Mouse (Mus musculus) kidney, adult 2 months (tissue): ENCODE data around the gene Npw.
"Not testable (repeated sequence)": the region's sequence is repeated elsewhere in the genome, so short reads cannot be mapped to it uniquely, and the experiment has no call there.

Experiments used
- CTCF ChIP-seq: fragments of 200-500 bp; conservative IDR thresholded peaks from 2 replicates; pipeline ENCODE4 v1.5.1; 2011; ENCODE audit warnings: low read depth, mild to moderate bottlenecking, control low read depth, low read length, moderate library complexity, mixed read lengths; ENCODE audit not compliant: insufficient read depth, insufficient read length
- POLR2A ChIP-seq: fragments of 200-500 bp; IDR thresholded peaks from one replicate; pipeline ENCODE4 v1.6.1; 2011; ENCODE audit warnings: low read depth, low read length, control low read depth

GRCm38 (mm10) chr17:24669214-24669544 is 10.9 kb upstream of the Npw start:
- not testable (repeated sequence) for TF ChIP-seq CTCF, POLR2A
